Mouse (Mus musculus) urinary bladder, postnatal 14 days (tissue): Measurements from ENCODE around the gene Tmem63b.

ENCODE experiments used
- DNase-seq: peaks from one replicate; pipeline ENCODE4 v3.0.0; 2021; ENCODE audit warnings: low spot score

The Tmem63b gene

DNA sequence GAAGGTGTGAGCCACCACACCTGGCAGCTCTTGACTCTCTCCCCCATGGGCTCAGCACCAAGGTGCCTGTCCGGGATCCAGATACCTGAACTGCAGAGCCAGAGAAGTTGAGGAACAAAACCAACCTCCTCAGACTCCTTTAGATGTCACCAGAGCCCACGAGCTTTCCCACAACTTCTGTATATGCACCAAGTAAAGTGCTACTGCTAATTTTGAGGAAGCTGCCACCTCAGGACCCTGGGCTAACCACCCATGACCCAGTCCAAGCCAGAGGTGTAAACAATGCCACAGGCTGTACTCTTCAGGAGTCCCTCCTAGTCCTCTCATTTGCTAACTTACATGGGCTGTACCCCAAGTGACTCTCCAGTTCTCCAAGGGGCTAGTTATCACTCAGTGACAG, 14.1 kb downstream of the Tmem63b start:
- DNase-seq, result no peak

DNA sequence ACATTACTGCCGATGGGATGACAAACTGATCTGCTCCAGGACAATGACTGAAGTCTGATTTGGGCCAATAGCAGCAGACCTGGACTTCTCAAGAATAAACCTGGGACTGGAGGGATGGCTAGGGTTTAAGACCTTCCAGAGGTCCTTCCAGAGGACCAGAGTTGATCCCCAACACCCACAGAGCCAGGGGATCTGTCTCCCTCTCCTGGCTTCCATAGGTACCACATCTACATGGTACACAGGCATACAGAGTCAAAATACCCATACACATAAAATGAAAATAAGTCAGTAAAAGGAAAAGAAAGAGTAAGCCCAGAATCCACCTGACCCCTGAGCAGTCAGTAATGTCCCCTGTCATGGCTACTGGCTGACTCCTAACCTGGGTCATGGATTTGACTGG, 14.9 kb downstream of the Tmem63b start:
- no peak for DNase-seq

GRCm38 (mm10) chr17:45667986-45668385, 18.7 kb downstream of the Tmem63b start:
- no peak for DNase-seq

- DNase-seq, result no peak
Measured at GRCm38 (mm10) chr17:45667481-45667880, 19.2 kb downstream of the Tmem63b start.

- no peak for DNase-seq
Measured at GRCm38 (mm10) chr17:45666091-45666490, 20.6 kb downstream of the Tmem63b start.

DNA sequence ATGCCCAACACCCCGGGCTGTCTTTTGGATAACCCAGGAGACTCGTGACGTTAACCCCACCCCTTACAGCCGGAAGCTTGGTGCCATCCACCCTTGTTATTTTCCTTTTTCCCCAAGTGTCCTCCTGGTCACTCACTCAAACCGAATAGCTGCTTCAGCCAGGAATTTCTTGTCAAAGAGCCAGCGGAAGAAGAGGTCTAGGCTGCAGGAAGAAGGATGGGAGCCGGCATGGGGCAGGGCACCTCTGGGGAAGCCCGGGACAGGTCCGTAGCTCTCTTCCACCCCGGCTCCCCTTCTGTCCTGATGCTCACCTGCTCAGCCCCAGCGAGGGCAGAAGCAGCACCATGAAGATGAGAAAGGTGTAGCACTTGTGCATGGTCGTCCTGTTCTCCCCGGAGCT, 22.1 kb downstream of the Tmem63b start:
- DNase-seq, result no peak

DNA sequence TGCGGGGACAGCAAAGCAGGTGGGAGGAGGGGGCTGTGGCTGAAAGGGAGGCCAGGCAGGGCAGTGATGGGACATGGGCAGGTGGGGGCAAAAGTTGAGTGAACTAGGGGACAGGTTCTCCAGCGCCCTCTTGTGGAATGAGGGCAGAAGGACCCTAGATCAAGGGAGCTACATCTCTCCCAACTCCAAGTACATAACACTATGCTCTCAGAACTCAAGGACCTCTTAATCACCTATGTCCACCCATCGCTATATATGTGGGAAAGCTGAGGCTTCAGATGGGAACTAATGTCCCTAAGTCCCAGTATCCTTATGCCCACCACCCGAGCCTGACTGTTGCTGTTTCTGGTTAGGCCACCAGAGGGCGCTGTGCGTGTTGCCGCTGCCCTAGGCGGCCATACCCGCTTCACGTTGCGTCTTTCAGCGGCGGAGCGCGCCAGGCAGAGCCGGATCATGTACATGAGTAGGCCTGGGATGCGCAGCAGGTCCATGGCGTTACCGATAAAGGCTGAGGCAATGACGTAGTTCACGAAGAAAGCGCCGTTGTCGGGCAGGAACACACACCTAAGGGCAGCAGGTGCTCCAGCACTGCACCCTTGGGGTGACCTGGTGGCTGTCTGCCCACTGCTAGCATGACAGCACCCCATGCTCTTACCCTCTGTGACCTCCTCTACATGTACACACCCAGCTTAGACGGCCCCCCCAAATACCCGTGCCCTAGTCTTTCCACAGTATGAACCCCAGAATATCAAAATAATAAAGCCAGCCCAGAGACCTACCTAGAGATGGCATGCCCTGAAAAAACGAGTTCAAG, 23.4 kb downstream of the Tmem63b start:
- peak; percentile 75 for DNase-seq

GRCm38 (mm10) chr17:45659225-45659624, 27.5 kb downstream of the Tmem63b start, which contains the start of gene Capn11:
TSS of gene Capn11 (minus strand) at chr17:45659325.
- DNase-seq, result no peak

- no peak for DNase-seq
Measured at GRCm38 (mm10) chr17:45655820-45656219, 30.9 kb downstream of the Tmem63b start.

DNA sequence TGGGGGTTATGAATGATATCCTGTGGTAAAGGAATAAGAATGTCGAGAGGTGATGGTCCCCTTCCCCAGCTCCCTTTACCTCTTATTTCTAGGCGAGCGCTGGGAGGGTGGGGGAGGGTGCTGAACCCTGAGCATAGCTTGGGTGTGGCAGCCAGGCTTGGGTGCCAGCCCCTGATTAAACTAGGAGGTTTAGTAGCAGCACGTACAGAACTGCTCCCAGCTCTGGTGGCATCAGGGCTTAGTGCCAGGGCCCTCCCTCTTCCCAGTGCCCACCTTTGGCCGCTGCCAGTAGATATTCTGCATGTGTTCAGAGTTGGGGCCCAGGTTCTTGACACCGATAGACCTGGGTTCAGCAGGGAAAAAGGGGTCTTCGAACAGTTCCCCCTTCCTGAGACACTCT, 33.5 kb downstream of the Tmem63b start:
- no peak for DNase-seq

DNA sequence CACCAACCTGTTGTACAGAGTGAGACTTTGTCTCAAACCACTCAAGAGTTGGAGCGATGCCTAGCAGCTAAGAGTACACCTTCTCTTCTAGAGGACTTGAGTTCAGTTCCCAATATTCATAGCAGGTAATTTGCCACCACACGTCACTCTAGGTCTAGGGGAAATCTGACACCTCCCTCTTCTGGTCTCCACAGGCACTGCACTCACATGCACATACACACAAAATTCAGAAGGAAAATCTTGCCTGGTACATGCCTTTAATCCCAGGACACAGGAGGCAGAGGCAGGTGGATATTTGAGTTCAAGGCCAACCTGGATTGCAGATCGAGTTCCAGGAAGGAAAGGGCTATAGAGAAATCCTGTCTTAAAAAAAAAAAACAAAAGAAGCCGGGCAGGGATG, 42.5 kb downstream of the Tmem63b start:
- no peak for DNase-seq

DNA sequence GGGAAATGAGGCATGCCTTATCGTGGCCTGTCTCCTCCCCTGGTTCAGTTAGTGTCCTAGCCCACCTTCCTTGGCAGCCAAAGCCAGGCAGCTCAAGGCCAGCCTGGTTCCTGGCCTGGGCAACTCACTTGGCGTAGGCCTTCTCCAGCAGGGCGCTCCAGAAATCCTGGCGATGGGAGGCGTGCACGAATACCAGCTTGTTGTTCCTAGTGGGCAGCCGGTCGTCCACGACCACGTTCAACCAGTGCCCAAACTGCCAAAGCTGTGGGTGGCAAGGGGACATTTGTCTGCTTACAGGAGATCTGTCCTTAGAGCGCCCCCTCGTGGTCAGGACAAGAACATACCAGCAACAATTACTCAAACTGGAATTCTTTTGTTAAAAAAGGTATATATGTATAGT, 44.0 kb downstream of the Tmem63b start:
- peak; percentile 71 for DNase-seq

- DNase-seq, result no peak
Measured at GRCm38 (mm10) chr17:45641981-45642380, 44.7 kb downstream of the Tmem63b start.

DNA sequence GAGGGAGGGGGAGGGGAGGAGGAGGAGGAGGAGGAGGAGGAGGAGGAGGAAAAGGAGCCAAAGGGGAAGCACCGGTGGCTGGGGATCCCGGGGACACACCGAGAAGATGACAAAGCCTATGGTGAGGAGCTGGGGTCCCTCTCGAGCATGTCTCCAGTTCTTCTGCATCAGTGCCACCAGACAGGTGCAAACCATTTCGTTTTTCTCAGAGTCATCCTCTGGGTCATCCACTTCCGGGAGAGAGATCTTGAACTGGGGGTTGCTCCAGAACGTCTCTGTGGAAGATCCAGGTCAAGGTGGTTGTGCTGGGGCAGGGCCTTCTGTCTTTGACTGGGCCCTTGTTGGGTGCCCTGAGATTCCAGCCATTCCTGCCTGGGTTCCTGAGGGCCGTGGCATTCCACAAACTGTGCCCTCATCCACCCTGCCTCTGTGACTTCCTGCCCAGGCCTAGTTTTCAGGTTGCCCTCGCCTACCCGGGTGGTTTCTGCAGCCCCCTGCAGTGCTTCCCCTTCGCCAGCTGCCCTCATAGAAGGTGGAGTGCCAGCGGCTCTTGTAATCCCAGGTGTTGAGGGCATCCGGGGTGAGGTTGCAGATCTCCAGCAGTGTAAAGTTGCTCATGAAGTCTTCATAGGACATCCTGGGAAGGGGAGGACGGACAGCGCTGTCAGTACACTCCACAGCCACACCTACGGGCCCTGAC, 48.0 kb downstream of the Tmem63b start:
- no peak for DNase-seq

GRCm38 (mm10) chr17:45634033-45634432, 52.7 kb downstream of the Tmem63b start:
- no peak for DNase-seq

GRCm38 (mm10) chr17:45631940-45632339, 54.8 kb downstream of the Tmem63b start:
- no peak for DNase-seq

DNA sequence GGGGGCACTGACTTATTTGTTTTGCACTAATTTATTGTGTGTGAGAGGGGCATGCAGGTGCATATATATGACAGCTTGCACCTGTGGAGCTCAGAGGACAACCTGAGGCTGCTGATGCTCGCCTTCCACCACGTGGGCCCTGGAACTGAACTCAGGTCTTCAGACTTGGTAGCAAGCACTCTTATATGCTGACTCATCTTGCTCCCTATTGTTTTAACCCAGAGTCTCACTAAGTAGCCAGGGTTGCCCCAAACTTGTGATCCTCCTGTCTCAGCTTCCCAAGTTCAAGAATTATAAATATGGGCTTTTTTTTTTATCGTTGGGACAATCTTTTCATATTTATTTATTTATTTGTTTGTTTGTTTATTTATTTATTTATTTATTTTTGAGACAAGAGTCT, 55.7 kb downstream of the Tmem63b start:
- DNase-seq, result no peak

DNA sequence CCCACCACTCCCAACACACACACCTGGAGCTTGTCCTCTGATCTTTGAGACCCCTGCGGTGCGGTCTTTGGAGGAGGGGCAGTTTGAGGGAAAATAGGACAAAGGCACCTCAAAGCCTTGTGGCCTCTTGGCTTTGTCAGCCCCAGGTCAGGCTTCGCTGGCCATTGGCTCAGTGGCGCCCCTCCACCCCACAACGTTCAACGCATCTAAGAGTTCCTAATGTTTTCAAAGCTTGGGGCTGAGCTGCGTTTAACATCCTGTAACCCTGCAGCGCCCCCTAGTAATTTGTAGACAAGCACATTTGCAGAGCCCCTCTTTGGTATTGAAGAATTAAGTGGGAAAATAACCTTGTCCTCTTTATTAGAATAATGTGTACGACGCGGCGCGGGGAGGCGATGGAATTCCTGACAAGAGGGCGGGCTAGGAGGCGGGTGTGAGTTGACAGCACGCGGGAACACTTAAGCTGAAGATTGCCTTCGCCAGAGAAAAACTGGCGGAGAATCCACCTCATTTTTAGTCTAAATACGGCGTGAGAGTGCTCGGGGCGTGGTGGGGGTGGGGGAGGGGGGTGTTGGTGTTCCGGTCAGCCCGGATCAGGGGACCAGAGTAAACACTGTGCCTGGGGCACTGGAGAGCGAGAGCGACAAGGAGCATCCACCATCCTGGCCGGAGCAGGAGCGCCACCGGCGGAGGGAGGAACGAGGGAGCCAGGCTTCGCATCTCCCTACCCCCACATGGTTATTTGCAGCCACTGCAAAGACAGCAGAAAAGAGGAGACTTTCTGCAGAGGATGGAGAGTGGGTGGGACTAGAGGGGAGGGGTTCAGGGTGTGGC, 56.6 kb downstream of the Tmem63b start:
- peak; percentile 65 for DNase-seq

- DNase-seq, result no peak
Measured at GRCm38 (mm10) chr17:45628885-45629855, 57.5 kb downstream of the Tmem63b start.

- no peak for DNase-seq
Measured at GRCm38 (mm10) chr17:45628160-45628559, 58.5 kb downstream of the Tmem63b start.

GRCm38 (mm10) chr17:45626577-45627134, 60.0 kb downstream of the Tmem63b start:
- DNase-seq, result peak; percentile 73
